Mouse (Mus musculus) midbrain, embryonic 12.5 days (tissue): ENCODE results near the gene Osbpl3. TPM values are rescaled to one million over a fixed set of nuclear protein-coding genes. Genes with fewer than 3 reads are reported as not detected.

Source experiments
- ATAC-seq: fragments of 200-750 bp; cut with Nextera tagmentation; 2 replicates; pipeline ENCODE4 v1.8.0; 2017; ENCODE audit warnings: low read depth, moderate TSS enrichment, moderate library complexity; ENCODE audit not compliant: low FRiP score
- H3K27ac ChIP-seq: fragments of 300-500 bp; sonication (generic); replicated peaks from 2 replicates; pipeline ENCODE4 v1.5.1; 2016; ENCODE audit warnings: mild to moderate bottlenecking
- H3K27me3 ChIP-seq: fragments of 300-500 bp; sonication (generic); 2 replicates; pipeline ENCODE4 v1.6.1; 2016; ENCODE audit warnings: mild to moderate bottlenecking
- H3K36me3 ChIP-seq: fragments of 300-500 bp; sonication (generic); 2 replicates; pipeline ENCODE4 v1.6.1; 2016
- H3K4me1 ChIP-seq: fragments of 300-500 bp; sonication (generic); 2 replicates; pipeline ENCODE4 v1.6.1; 2016
- H3K4me2 ChIP-seq: fragments of 300-500 bp; sonication (generic); replicated peaks from 2 replicates; pipeline ENCODE4 v1.6.1; 2016; ENCODE audit warnings: mild to moderate bottlenecking, moderate library complexity
- H3K4me3 ChIP-seq: fragments of 300-500 bp; sonication (generic); 2 replicates; pipeline ENCODE4 v1.5.1; 2016; ENCODE audit warnings: mild to moderate bottlenecking
- H3K9ac ChIP-seq: fragments of 300-500 bp; sonication (generic); replicated peaks from 2 replicates; pipeline ENCODE4 v1.6.1; 2016; ENCODE audit warnings: mild to moderate bottlenecking, moderate library complexity
- H3K9me3 ChIP-seq: fragments of 300-500 bp; sonication (generic); 2 replicates; pipeline ENCODE4 v1.6.1; 2016; ENCODE audit warnings: mild to moderate bottlenecking
- WGBS: fragments of 180-500 bp; shearing (Covaris S2); methylation state at CpG from one replicate; pipeline ENCODE4 v1.1.7; 2016; 5-methylcytosine and 5-hydroxymethylcytosine counted together
- polyA plus RNA-seq: library from polyadenylated mRNA; unstranded; fragments of >200 nt; fragmentation: Nextera tagmentation; extraction: Ambion mirVana; gene quantifications from 2 replicates; pipeline ENCODE4 v1.2.1, GENCODE M21; 2016

Gene Osbpl3
- polyA plus RNA-seq, 1 experiment from 2014 or later, result 9.5 TPM

DNA sequence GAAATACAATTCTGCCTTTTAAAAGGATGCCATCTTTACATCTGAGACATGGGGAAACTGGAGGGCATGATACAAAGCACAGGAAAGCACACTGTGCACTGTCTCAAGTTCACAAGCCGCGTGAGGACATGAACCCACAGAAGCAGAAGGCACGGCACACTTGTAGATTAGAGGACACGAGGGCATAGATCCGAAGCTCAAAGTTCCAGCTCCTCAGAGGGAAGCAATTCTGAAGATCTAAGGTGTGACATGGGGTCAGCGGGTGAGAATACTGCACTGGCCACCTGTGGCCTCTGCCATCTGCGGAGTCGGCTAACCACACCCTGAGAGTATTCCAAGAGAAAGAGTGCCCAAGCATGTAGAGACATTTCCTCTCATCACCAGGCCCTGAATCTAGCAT is 91.6 kb downstream of the Osbpl3 start:
- Histone ChIP-seq H3K4me2 (no peak overlapping the region), H3K36me3 (no peaks in the 10 kb centered on the region), H3K4me1 (no peaks in the 10 kb centered on the region), H3K27ac (no peak overlapping the region), H3K9me3 (no peaks in the 10 kb centered on the region), H3K4me3 (no peak overlapping the region), H3K27me3 (no peaks in the 10 kb centered on the region), H3K9ac (no peak overlapping the region)
- ATAC-seq, result no peak
- WGBS, result 94% methylated on average over 8 of the region's 8 CpGs

DNA sequence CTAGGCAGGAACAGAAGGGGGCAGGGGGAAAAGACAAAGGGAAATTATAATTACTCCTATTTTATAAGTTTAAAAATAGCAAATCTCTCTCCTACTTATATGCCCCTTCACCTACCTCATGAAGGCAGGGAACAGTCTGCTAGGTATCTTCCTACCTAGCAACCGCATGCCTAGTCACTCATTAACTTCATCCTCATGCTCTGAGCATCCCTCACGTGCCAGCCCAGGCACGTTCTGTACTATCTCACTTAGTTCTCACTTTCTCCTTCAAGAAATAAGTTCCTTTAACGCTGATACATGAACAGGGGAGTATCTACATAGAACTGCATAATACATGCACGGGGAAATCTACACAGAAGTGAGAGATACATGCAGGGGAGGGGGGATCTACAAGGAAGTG is 92.6 kb downstream of the Osbpl3 start:
- ATAC-seq, result no peak
- Histone ChIP-seq H3K27ac (no peak overlapping the region), H3K4me3 (no peak overlapping the region), H3K36me3 (no peaks in the 10 kb centered on the region), H3K27me3 (no peaks in the 10 kb centered on the region), H3K9ac (no peak overlapping the region), H3K4me1 (0 out of 2 replicates have a peak, but pooled peaks cover 4% of the 10 kb centered on the region), H3K4me2 (no peak overlapping the region), H3K9me3 (no peaks in the 10 kb centered on the region)
- 85% methylated on average over 5 of the region's 5 CpGs for WGBS

DNA sequence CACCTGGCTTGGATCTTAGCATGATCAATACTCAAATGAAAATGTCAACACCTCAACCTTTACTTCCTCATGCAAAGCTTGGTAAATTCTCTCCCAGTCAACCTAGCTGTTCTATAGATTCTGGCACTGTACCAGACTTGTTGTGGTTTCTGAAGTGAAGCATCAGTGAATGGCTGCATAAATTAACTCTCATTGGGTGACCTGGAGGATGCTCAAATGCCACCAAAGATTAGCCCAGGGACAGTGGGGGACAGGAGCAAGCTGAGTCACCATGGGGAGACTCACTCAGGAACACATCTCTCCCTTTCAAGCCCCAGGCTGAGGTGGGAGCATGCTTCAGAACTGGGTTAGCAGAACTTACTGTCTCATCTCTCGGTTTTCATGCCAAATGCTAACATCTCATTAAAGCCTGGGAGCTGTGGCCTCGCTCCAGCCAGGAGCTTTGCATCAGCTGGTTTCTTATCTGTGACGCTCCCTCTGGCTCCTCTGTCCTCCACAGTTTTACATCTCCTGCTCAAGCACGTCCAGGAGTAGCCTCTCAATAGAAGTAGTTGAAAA is 93.2 kb downstream of the Osbpl3 start:
- H3K27ac ChIP-seq, result no peak overlapping the region
- H3K9ac ChIP-seq, result no peak overlapping the region
- no peaks in the 10 kb centered on the region for H3K36me3 ChIP-seq
- H3K4me3 ChIP-seq, result no peak overlapping the region
- H3K4me1 ChIP-seq, result peaks cover 10% of the 10 kb centered on the region; the same call in 1 of the 2 replicates
- H3K9me3 ChIP-seq, result no peaks in the 10 kb centered on the region
- no peaks in the 10 kb centered on the region for H3K27me3 ChIP-seq
- H3K4me2 ChIP-seq, result no peak overlapping the region
- no peak for ATAC-seq
- 77% methylated on average over 4 of the region's 4 CpGs for WGBS

DNA sequence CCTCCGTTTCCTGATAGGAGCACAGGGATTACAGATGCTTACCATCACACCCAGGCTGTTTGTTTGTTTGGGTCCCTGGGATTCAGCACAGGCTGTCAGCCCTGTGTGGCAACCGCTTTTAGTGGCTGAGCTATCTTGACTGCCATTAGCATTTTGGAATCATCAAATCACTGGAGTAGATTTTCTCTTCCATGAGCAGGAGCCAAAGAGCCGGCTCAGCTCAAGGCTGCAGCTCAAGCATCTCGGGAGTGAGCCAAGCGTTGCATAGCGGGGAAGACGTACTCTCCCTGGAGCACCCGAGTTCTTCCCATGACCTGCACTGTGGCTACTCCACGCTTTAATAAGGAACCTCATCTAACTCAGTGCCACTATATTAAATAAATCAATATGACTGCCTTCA is 93.8 kb downstream of the Osbpl3 start:
- no peak for ATAC-seq

DNA sequence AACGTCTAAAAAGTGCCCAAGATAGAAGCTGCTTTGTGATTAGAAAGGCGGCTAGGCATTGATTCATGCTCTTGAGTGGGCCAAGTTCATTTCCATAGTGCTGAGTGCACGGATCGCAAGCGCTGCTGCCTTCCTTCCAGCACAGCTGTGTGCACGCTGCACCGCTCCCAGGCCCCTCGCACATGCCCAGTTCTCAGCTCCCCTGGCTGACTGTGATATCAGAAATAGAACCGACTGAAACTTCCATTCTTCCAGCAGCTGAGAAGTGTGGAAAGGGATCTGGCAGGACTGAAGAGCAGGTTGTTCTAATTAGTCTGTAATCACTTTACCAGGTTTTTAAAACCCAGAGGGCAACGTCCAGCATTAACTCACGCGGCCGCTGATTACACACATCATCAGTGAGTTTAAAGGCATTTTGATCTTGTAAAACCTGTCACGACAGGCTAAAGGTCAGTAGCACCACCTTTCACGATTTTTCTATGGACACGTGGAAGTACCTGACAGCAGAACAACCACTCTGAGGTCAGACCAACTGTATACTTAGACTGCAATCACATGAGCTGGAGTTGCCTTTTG is 97.8 kb downstream of the Osbpl3 start:
- H3K4me2 ChIP-seq, result no peak overlapping the region
- H3K9me3 ChIP-seq, result no peaks in the 10 kb centered on the region
- peaks cover 24% of the 10 kb centered on the region for H3K4me1 ChIP-seq
- H3K9ac ChIP-seq, result no peak overlapping the region
- no peak overlapping the region for H3K4me3 ChIP-seq
- no peaks in the 10 kb centered on the region for H3K36me3 ChIP-seq
- H3K27me3 ChIP-seq, result no peaks in the 10 kb centered on the region
- H3K27ac ChIP-seq, result no peak overlapping the region
- no peak for ATAC-seq
- 76% methylated on average over 16 of the region's 16 CpGs for WGBS

More for the DNA sequence above, 93.8 kb downstream of the Osbpl3 start:
- H3K36me3 ChIP-seq, result no peaks in the 10 kb centered on the region
- H3K9me3 ChIP-seq, result no peaks in the 10 kb centered on the region
- H3K4me1 ChIP-seq, result peaks cover 12% of the 10 kb centered on the region; the same call in 1 of the 2 replicates
- no peak overlapping the region for H3K27ac ChIP-seq
- no peak overlapping the region for H3K4me2 ChIP-seq
- H3K27me3 ChIP-seq, result no peaks in the 10 kb centered on the region
- no peak overlapping the region for H3K9ac ChIP-seq
- H3K4me3 ChIP-seq, result no peak overlapping the region
- WGBS, result 86% methylated on average over 9 of the region's 9 CpGs

DNA sequence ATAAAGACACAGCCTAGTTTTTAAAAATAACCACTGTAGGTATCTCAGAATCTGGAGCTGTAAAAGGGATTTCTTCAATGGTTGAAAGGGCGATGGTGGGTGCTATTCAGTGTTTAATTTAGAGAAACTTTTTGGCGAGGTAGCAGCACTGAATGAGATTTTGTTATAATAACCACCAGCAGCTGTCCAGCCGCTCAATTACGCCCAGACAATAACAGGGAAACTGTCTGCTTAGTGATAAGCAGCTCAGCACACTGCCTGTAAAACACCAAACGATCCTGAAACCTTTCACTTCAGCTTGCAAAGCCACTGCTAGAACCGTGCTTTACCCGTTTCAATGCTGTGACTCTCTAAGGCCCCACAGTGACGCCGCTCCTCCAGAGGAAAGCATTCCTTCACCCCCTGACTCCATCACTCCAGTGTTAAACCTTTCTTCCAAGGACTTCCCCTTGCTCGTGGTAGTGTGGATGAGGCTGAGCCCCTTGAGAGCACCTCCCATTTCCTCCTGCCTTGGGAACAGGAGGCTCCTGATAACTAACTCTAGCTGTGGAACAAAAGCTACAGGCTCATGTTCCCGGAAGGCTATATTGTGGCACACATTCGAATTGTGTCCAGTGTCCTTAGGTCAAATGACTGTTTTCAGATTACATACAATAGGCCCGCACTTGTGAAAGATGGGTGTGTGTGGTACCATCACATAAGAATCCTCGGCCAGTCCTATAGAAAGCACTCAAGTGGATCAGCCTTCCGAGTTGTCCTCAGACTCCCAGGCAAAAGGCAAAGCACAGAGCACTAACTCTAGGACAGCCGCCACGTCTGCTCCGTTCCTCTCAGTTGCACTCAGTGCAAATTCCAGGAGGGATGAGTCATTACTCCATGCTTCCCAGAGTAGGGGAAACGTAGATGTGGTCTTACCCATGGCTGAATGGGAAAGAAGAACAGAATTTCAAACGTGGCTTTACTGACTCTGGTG is 101.0 kb downstream of the Osbpl3 start:
- no peak overlapping the region for H3K9ac ChIP-seq
- no peaks in the 10 kb centered on the region for H3K9me3 ChIP-seq
- H3K4me2 ChIP-seq, result no peak overlapping the region
- H3K4me1 ChIP-seq, result peaks cover 24% of the 10 kb centered on the region
- ATAC-seq, result no peak
- WGBS, result 50% methylated on average over 20 of the region's 20 CpGs
- H3K36me3 ChIP-seq, result no peaks in the 10 kb centered on the region
- no peak overlapping the region for H3K4me3 ChIP-seq
- H3K27ac ChIP-seq, result no peak overlapping the region
- no peaks in the 10 kb centered on the region for H3K27me3 ChIP-seq

DNA sequence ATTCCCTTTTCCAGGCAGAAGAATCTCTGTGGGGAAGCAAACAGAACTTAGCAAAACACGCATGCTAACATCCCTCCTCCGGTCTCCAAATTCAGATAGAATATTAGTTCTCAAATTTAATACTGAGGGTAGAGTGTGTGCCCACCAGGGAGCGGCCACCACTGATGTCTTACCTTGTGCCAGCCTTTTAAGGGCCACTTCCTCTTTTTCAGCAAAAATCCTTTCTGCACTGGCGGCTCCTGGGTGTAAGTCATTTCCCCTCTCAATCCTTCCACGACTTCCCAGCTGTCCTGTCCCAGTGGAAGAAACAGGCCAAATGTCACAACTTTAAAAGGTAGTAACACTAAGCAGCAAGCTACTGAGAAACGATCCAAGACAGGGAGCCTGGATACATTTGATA is 103.2 kb downstream of the Osbpl3 start:
- WGBS, result 74% methylated on average over 6 of the region's 6 CpGs
- Histone ChIP-seq H3K4me2 (no peak overlapping the region), H3K27ac (no peak overlapping the region), H3K4me3 (no peak overlapping the region), H3K9me3 (no peaks in the 10 kb centered on the region), H3K4me1 (peaks cover 14% of the 10 kb centered on the region), H3K9ac (no peak overlapping the region), H3K36me3 (no peaks in the 10 kb centered on the region), H3K27me3 (no peaks in the 10 kb centered on the region)
- ATAC-seq, result no peak

DNA sequence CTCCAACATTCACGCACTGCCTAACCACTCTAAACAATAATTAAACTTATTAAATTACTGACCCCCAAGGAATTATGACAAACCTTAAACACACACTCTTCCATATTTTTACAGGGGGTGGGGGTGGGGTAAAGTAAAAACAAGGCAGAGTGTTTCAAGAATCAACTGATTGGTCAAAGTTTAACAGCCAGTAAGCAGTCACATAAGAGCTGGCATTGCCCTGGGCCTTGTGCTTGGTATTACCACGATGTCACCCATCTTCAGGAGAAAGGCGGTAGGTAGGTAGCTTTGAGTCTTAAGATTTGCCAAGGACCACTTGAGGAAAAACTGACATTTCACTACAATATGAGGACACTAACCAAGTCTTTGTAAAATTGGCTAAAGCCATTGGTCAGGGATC is 105.1 kb downstream of the Osbpl3 start:
- H3K9ac ChIP-seq, result no peak overlapping the region
- H3K4me1 ChIP-seq, result peaks cover 12% of the 10 kb centered on the region
- no peak overlapping the region for H3K4me3 ChIP-seq
- WGBS, result 99% methylated on average over 3 of the region's 3 CpGs
- ATAC-seq, result no peak
- no peaks in the 10 kb centered on the region for H3K9me3 ChIP-seq
- H3K27ac ChIP-seq, result no peak overlapping the region
- H3K4me2 ChIP-seq, result no peak overlapping the region
- no peaks in the 10 kb centered on the region for H3K36me3 ChIP-seq
- H3K27me3 ChIP-seq, result no peaks in the 10 kb centered on the region

DNA sequence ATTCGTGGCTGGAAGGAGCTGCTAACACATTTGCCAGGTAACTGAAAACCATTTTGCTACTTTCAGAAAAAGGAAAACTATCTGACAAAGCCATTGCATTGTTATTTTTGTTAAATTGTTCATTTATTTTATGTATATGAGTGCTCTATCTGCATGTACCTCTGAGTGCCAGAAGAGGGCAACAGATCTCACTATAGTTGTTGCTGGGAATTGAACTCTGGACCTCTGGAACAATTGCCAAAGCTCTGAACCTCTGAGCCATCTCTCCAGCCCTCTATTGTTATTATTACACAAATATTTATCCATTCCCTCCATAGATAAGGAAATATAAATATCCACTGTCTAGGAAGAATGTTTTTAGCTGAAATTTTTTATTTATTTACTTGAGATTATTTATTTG is 107.4 kb downstream of the Osbpl3 start:
- Histone ChIP-seq H3K9ac (no peak overlapping the region), H3K4me2 (no peak overlapping the region), H3K36me3 (no peaks in the 10 kb centered on the region), H3K4me1 (no peaks in the 10 kb centered on the region), H3K27ac (no peak overlapping the region), H3K9me3 (no peaks in the 10 kb centered on the region), H3K4me3 (no peak overlapping the region), H3K27me3 (no peaks in the 10 kb centered on the region)
- ATAC-seq, result no peak
- 83% methylated on average over 1 of the region's 1 CpGs for WGBS

DNA sequence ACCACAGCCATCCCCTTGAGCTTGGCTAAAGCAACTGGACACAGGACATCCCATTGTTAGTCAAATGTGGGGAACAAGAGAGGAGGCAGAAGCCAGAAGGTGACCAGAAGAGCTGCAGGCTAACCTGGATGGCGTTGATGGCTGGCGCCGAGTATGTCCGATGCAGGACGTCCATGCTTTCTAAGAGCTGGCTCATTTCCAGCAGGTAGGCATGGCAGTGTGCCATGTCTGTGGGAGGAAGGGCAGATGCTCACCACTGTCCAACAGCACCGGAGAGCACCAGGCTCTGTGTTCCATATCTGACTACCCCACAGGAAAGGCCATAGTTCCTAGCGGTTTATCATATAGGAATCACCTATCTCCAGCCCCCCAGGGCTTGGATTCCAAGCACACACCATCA is 109.8 kb downstream of the Osbpl3 start:
- Histone ChIP-seq H3K27me3 (no peaks in the 10 kb centered on the region), H3K4me1 (no peaks in the 10 kb centered on the region), H3K4me3 (no peak overlapping the region), H3K4me2 (no peak overlapping the region), H3K27ac (no peak overlapping the region), H3K9ac (no peak overlapping the region), H3K9me3 (no peaks in the 10 kb centered on the region), H3K36me3 (no peaks in the 10 kb centered on the region)
- ATAC-seq, result no peak
- 92% methylated on average over 7 of the region's 7 CpGs for WGBS

DNA sequence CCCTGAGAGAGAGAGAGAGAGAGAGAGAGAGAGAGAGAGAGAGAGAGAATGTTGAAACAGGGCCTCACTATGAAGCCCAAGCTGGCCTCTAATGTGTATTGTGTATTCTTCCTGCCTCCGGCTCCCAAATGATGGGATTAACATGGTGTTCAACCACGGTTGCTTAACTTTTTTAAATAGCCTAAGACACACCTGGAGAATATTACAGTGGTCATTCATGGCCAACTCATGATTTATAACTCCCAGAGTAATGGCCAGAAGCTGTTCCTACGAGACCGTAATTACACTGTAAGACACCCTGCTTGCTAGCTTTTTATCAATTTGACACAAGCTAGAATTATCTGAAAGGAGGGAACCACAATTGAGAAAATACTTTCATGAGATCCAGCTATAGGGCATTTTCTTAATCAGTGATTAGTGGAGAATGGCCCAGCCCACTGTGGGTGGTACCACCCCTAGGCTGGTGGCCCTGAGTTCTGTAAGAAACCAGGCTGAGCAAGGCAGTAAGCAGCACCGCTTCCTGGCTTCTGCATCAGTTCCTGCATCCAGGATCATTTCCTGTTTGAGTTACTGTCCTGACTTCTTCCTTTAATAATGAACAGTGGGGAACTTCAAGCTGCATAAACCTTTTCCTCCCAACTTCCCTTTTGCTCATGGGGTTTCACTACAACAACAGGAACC is 115.6 kb downstream of the Osbpl3 start:
- H3K27me3 ChIP-seq, result no peaks in the 10 kb centered on the region

DNA sequence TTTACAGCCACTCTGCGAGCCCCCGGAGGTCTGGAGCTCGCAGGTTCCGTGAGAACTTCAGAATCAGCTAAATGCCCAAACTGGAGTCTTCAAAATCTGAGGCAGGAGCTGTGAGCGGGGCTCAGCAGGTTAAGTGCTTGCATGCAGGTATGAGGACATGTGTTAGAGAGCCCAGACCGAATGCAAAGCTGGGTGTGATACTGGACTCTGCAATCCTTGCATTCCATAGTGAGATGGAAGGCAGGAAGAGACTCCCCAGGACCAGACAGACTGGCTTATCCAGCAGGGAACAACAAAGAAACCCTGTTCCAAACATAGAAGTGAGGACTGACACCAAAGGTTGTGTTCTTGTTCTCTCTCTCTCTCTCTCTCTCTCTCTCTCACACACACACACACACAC is 118.6 kb downstream of the Osbpl3 start:
- 87% methylated on average over 6 of the region's 6 CpGs for whole genome bisulfite sequencing
- H3K9ac ChIP-seq, result no peak overlapping the region
- H3K36me3 ChIP-seq, result no peaks in the 10 kb centered on the region

More for the DNA sequence above, 115.6 kb downstream of the Osbpl3 start:
- 78% methylated on average over 5 of the region's 5 CpGs for WGBS
- no peaks in the 10 kb centered on the region for H3K36me3 ChIP-seq
- H3K9ac ChIP-seq, result no peak overlapping the region
- no peak for ATAC-seq
- no peaks in the 10 kb centered on the region for H3K9me3 ChIP-seq
- H3K4me3 ChIP-seq, result no peak overlapping the region
- H3K27ac ChIP-seq, result no peak overlapping the region
- H3K4me2 ChIP-seq, result no peak overlapping the region
- H3K4me1 ChIP-seq, result no peaks in the 10 kb centered on the region

More for the DNA sequence above, 118.6 kb downstream of the Osbpl3 start:
- no peaks in the 10 kb centered on the region for H3K4me1 ChIP-seq
- no peaks in the 10 kb centered on the region for H3K27me3 ChIP-seq
- ATAC-seq, result no peak
- H3K4me3 ChIP-seq, result no peak overlapping the region
- H3K9me3 ChIP-seq, result no peaks in the 10 kb centered on the region
- no peak overlapping the region for H3K4me2 ChIP-seq
- H3K27ac ChIP-seq, result no peak overlapping the region
